Comparison of ENCODE assay signal across 8 mouse cellular contexts in the genomic region with DNA sequence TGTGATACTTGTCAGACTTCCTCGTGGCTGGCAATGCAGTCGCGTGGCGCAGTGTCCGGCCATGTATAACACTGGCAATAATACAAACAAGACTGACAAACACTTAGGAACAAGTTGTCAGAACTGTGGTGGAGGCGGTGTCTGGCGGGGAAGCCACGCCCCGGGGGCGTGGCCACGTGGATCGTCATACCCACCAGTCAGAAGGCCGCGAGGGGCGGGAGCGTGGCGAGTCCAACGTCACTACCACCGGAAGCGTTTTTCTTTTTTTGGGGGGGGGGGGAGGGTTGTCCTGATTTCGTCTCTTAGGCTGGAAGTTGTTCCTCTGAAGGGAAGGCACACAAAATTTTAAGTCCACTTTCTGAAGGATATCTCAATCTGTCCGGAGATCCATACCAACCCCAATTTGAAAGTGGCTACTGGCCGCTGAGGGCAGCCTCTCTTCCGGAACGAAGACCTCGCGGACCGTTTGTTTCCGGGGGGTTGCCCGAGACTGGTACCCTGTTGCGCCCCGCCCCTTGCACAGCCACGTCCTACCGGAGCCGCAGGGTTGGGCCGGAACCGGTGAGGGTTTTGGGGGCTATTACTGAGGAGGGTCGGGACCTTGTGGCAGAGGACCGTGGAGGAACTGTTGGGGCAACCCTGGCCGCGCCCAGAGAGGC. TPM values are rescaled to one million over a fixed set of nuclear protein-coding genes. Genes with fewer than 3 reads are reported as not detected.
DNase-seq lines count a peak whose midpoint lies in the region; ATAC-seq and TF ChIP-seq lines count a peak whose summit lies in the region.

Golga3 (plus strand) TSS at position 340 of the 659 bp plus-strand sequence.

- H3K9me3 ChIP-seq in megakaryocyte, embryonic 14.5 days, result no peaks in the 10 kb centered on the region

- peak within 1 kb of the TSS; percentile 58 for H3K27ac ChIP-seq in cortical plate, adult 2 months (ENCODE audit: insufficient read depth, low read length)

- peaks cover 2% of the 10 kb centered on the region; the same call in 1 of the 2 replicates for H3K4me1 ChIP-seq in cortical plate, adult 2 months (ENCODE audit: control insufficient read depth, insufficient read depth, low read length)
- peaks cover 64% of the 10 kb centered on the region for H3K4me1 ChIP-seq in megakaryocyte, embryonic 14.5 days

- TF ChIP-seq CTCF in cortical plate, adult 2 months (IDR thresholded peaks at IDR 0.05; ENCODE audit: extremely low read depth, insufficient read depth, low read length), result no peak

- H3K27me3 ChIP-seq in megakaryocyte, embryonic 14.5 days (replicated peaks), result no peaks in the 10 kb centered on the region

- ATAC-seq in activated CD4-positive, CD25-positive, alpha-beta regulatory T cell, adult 4 months, result peak; percentile 95

- H3K36me3 ChIP-seq in megakaryocyte, embryonic 14.5 days (replicated peaks; ENCODE audit: low read length), result peaks cover 34% of the 10 kb centered on the region

- peak; percentile 94 to 97 for DNase-seq in gastrocnemius, adult 8-10 months (ENCODE audit: low spot score in 2 of 2)
- peak; percentile 88 for DNase-seq in hindlimb bud, embryonic 11.5 days (ENCODE audit: extremely low spot score, low read depth, low spot score)
- DNase-seq in left cerebral cortex, adult 8-10 months (ENCODE audit: low spot score in 2 of 2), result peak; percentile 81 to 94
- peak; percentile 96 for DNase-seq in right cerebral cortex, postnatal 10 days (ENCODE audit: low spot score in 2 of 2)
- DNase-seq in urinary bladder, postnatal 25 days (ENCODE audit: low spot score), result peak; percentile 83

- peak within 1 kb of the TSS; percentile 97 for H3K4me3 ChIP-seq in cortical plate, adult 2 months (ENCODE audit: insufficient read depth, low read length)
- peak within 1 kb of the TSS; percentile 100 for H3K4me3 ChIP-seq in megakaryocyte, embryonic 14.5 days (replicated peaks)

- peak; percentile 62; the same call in 1 of the 2 replicates for TF ChIP-seq POLR2A in cortical plate, adult 2 months (IDR thresholded peaks at IDR 0.05; ENCODE audit: extremely low read depth, insufficient read depth, low read length)

RNA-seq across cellular contexts. Expression of gene Golga3, which starts in this region (rescaled TPM):
- polyA plus RNA-seq in activated CD4-positive, CD25-positive, alpha-beta regulatory T cell, adult 4 months (2017; shearing (Covaris generic)), result 10 to 100 TPM; 18.0 to 20.7 TPM
- polyA plus RNA-seq in cortical plate, adult 2 months (2012; rRNA removed), result 19.6 and 20.6 TPM in 2 replicates
- 10 to 100 TPM; 44.1 to 52.7 (median 50.0) TPM for total RNA-seq in gastrocnemius, adult 8-10 months (2022)
- 10 to 100 TPM; 46.4 to 48.0 (median 46.5) TPM for total RNA-seq in left cerebral cortex, adult 8-10 months (2022)
- 0.26 and 2.0 TPM in 2 replicates for polyA plus RNA-seq in megakaryocyte, embryonic 14.5 days (2012; ENCODE audit: insufficient read depth, low replicate concordance)

Comparison
In these comparisons a context has a peak if more than half of its experiments do, and no peak if none do; other contexts are left out.
1. Peak in every context shown above with its lines: DNase-seq, ATAC-seq, H3K4me3 ChIP-seq and H3K27ac ChIP-seq.